Mouse (Mus musculus) erythroid progenitor cell, adult 5-6 weeks (primary cell): Measurements from ENCODE around the gene Cox7a2l. TPM values are rescaled to one million over a fixed set of nuclear protein-coding genes. Genes with fewer than 3 reads are reported as not detected.

Experiments
- ATAC-seq: replicated peaks from 2 replicates; pipeline ENCODE4 v1.8.0; 2016; ENCODE audit warnings: moderate number of reproducible peaks, mild to moderate bottlenecking, moderate TSS enrichment, inconsistent platforms; ENCODE audit not compliant: poor library complexity, low FRiP score, severe bottlenecking
- total RNA-seq, 2 experiments: library from RNA; stranded (forward) in 1 of 2; stranded (reverse) in 1 of 2; fragments of 150-400 nt in 1 of 2; fragments of 186-747, 209-891 nt in 1 of 2; gene quantifications; 2 replicates each; pipeline versions ENCODE4 v1.2.3 to v1.2.4; 2015 to 2017; ENCODE audit warnings: low replicate concordance in 2 of 2

The Cox7a2l gene
- total RNA-seq, 2 experiments from 2014 or later: 38.7 to 83.0 TPM

DNA sequence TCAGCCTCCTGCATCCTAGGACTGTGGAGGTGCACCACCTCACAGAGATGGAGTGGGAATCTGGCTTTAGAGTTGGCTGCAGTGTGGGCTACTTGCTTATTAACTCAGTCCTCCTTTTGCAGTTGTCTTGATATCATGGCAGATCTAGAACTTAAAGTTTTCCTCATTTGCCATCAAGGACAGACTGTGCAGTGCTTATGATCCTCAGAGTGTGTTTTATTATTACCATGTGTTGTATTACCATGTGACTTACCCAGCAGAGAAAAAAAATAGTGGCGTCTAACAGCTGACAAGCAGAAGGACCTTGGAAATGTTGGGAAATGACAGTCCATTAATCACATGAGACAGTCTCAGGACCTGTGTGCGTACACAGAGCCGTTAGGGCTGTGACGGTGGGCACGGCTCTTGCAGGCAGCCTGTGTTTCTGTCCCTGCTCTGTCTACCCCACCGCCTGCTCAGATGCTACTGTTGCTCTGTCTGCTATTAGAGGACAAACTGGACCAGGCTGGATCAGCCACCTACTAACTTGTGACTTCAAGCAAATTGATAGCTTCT is 50.4 kb downstream of the Cox7a2l start:
- no peak for ATAC-seq

DNA sequence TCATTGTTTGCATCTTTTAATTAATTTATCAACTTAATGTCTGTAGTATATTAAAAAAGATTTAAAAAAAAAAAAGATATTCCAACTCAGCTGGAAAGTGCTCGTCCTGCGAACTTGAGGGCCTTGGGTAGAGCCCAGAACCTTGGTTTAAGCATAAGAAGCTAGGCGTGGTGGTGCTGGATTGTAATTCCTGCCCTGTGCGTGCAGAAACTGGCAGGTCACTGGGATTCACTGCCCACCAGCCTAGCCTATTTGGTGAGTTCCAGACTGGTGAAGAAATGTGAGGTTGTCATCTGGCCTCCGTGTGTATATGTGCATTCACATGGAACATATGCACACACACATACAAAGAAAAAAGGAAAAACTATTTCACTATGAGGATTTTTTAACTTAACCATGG is 51.2 kb downstream of the Cox7a2l start:
- ATAC-seq: no peak

DNA sequence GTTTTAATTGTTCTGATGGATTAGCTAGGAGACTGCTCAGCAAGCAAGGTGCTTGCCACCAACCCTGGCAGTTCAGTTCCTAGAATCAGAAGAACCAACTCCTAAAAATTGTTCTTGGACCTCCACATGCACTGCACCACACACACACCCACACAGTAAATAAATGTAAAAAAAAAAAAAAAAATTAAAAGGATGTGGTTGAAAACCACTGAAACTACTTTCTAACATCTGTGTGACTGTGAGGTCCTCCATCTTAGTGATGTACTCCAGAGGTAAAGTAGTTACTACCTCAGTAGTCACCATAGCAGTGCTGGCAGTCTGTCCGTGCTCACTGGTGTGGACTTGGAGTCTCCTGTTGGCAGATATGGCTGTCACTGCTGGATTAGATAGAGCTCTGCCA is 59.9 kb downstream of the Cox7a2l start:
- no peak for ATAC-seq

DNA sequence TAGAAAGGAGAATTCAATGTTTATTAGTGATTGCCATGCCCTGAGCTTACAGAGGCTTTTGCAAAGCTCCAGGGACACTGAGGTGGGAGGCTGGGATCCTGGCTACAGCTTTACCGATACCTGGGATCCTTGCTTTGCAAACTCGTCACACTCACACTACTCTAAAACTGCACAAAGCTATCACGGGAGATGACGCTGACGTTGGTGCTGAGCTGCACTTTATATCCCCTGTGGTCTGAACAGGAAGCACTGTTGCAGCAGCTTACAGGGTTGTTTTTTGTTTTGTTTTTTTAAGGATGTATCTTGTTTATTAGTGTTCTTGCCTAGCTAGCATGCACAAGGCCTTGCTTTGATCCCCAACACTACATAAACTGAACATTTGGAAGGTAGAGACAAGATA is 63.5 kb downstream of the Cox7a2l start:
- no peak for ATAC-seq

DNA sequence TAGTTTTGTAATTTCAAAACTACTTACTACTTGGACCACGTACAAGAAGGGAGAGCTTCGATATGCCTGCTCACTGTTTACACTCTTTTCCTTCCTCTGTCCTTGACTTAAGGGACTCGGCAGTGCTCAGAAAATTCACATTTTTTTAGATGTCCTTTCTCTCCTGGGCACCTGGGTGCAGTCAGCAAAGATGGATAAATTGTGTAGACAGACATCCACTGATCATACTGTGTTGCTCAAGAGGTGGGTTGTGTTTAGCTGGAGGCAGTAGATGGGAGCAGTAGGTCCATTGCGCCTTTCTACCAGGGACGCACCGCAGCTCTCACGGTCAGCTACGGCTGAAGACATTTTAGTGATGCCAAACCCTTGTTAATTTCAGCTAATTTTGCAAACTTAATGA is 64.7 kb downstream of the Cox7a2l start:
- no peak for ATAC-seq

Other genes starting within 250 kb of the Cox7a2l start
- 3.2 and 7.5 TPM in 2 replicates for gene Eml4, start 166.4 kb downstream of the Cox7a2l start, total RNA-seq (2015; ENCODE audit: low replicate concordance)
- gene Eml4, start 166.4 kb downstream of the Cox7a2l start, total RNA-seq (2017; ENCODE audit: low replicate concordance): 4.4 and 8.7 TPM in 2 replicates
- gene Kcng3, start 114.6 kb upstream of the Cox7a2l start, total RNA-seq (2015; ENCODE audit: low replicate concordance): not detected in 2 replicates
- not detected in 2 replicates for gene Kcng3, start 114.6 kb upstream of the Cox7a2l start, total RNA-seq (2017; ENCODE audit: low replicate concordance)
- 61.6 and 69.6 TPM in 2 replicates for gene Mta3, start 188.8 kb upstream of the Cox7a2l start, total RNA-seq (2015; ENCODE audit: low replicate concordance)
- gene Mta3, start 188.8 kb upstream of the Cox7a2l start, total RNA-seq (2017; ENCODE audit: low replicate concordance): 57.6 and 59.2 TPM in 2 replicates